Mouse (Mus musculus) intestine, embryonic 16.5 days (tissue): ENCODE measurements around the gene Zfp423. TPM values are rescaled to one million over a fixed set of nuclear protein-coding genes. Genes with fewer than 3 reads are reported as not detected.

Source experiments
- ATAC-seq: fragments of 200-750 bp; cut with Nextera tagmentation; 2 replicates; pipeline ENCODE4 v1.8.0; 2017; ENCODE audit warnings: moderate TSS enrichment, moderate library complexity
- H3K27ac ChIP-seq: fragments of 300-500 bp; sonication (generic); 2 replicates; pipeline ENCODE4 v1.5.1; 2014; ENCODE audit warnings: mild to moderate bottlenecking, low read length
- H3K27me3 ChIP-seq: fragments of 300-500 bp; sonication (generic); replicated peaks from 2 replicates; pipeline ENCODE4 v1.6.1; 2014; ENCODE audit warnings: low read length, control low read depth, mixed read lengths; ENCODE audit not compliant: control insufficient read depth, insufficient read depth
- H3K36me3 ChIP-seq: fragments of 300-500 bp; sonication (generic); 2 replicates; pipeline ENCODE4 v1.6.1; 2014; ENCODE audit warnings: low read length, control low read depth; ENCODE audit not compliant: control insufficient read depth, insufficient read depth
- H3K4me1 ChIP-seq: fragments of 300-500 bp; sonication (generic); 2 replicates; pipeline ENCODE4 v1.6.1; 2014; ENCODE audit warnings: low read length, control low read depth, mixed read lengths; ENCODE audit not compliant: control insufficient read depth, insufficient read depth
- H3K4me2 ChIP-seq: fragments of 300-500 bp; sonication (generic); 2 replicates; pipeline ENCODE4 v1.6.1; 2014; ENCODE audit warnings: low read depth, low read length, control low read depth
- H3K4me3 ChIP-seq: fragments of 300-500 bp; sonication (generic); 2 replicates; pipeline ENCODE4 v1.5.1; 2014; ENCODE audit warnings: mild to moderate bottlenecking, low read length
- H3K9ac ChIP-seq: fragments of 300-500 bp; sonication (generic); 2 replicates; pipeline ENCODE4 v1.6.1; 2014; ENCODE audit warnings: low read depth, low read length
- H3K9me3 ChIP-seq: fragments of 300-500 bp; sonication (generic); 2 replicates; pipeline ENCODE4 v1.6.1; 2016; ENCODE audit warnings: low read length, control low read depth; ENCODE audit not compliant: control insufficient read depth
- WGBS: fragments of 180-500 bp; shearing (Covaris S2); extraction: QIAGEN DNeasy Blood & Tissue Kit; methylation state at CpG from one replicate; pipeline ENCODE4 v1.1.7; 2014; 5-methylcytosine and 5-hydroxymethylcytosine counted together
- polyA plus RNA-seq: library from polyadenylated mRNA; unstranded; fragments of >200 nt; fragmentation: Nextera tagmentation; extraction: Ambion mirVana; gene quantifications from 2 replicates; pipeline ENCODE4 v1.2.1, GENCODE M21; 2015

The Zfp423 gene
- polyA plus RNA-seq, 1 experiment from 2014 or later, result 2.4 TPM

- no peaks in the 10 kb centered on the region for H3K27me3 ChIP-seq
- 78% methylated on average over 13 of the region's 13 CpGs for WGBS
- no peaks in the 10 kb centered on the region for H3K36me3 ChIP-seq
- no peak overlapping the region for H3K9ac ChIP-seq
- H3K27ac ChIP-seq, result no peak overlapping the region
- no peaks in the 10 kb centered on the region for H3K9me3 ChIP-seq
- no peak overlapping the region for H3K4me3 ChIP-seq
- H3K4me2 ChIP-seq, result no peak overlapping the region
- H3K4me1 ChIP-seq, result 0 out of 2 replicates have a peak, but pooled peaks cover 4% of the 10 kb centered on the region
- ATAC-seq, result no peak
These were observed 174.6 kb downstream of the Zfp423 start for GRCm38 (mm10) chr8:87784641-87785439.

GRCm38 (mm10) chr8:87784227-87784626 lies 175.2 kb downstream of the Zfp423 start:
- no peak overlapping the region for H3K4me3 ChIP-seq
- WGBS, result 23% methylated on average over 13 of the region's 13 CpGs
- peak overlapping the region; percentile 8; the same call in 1 of the 2 replicates for H3K9ac ChIP-seq
- no peak for ATAC-seq
- no peaks in the 10 kb centered on the region for H3K36me3 ChIP-seq
- H3K4me1 ChIP-seq, result 0 out of 2 replicates have a peak, but pooled peaks cover 4% of the 10 kb centered on the region
- no peak overlapping the region for H3K4me2 ChIP-seq
- H3K9me3 ChIP-seq, result no peaks in the 10 kb centered on the region
- no peaks in the 10 kb centered on the region for H3K27me3 ChIP-seq
- no peak overlapping the region for H3K27ac ChIP-seq

- Histone ChIP-seq H3K4me3 (no peak overlapping the region), H3K27ac (no peak overlapping the region), H3K4me1 (0 out of 2 replicates have a peak, but pooled peaks cover 4% of the 10 kb centered on the region), H3K4me2 (no peak overlapping the region), H3K9ac (no peak overlapping the region), H3K27me3 (no peaks in the 10 kb centered on the region), H3K9me3 (no peaks in the 10 kb centered on the region), H3K36me3 (no peaks in the 10 kb centered on the region)
- no peak for ATAC-seq
- 78% methylated on average over 15 of the region's 15 CpGs for WGBS
These were observed 176.2 kb downstream of the Zfp423 start for GRCm38 (mm10) chr8:87783198-87783597.

- H3K4me2 ChIP-seq, result 0 out of 2 replicates have a peak overlapping the region, but pooled peaks have one; percentile 13
- no peak overlapping the region for H3K9ac ChIP-seq
- peak; percentile 86 for ATAC-seq
- H3K4me3 ChIP-seq, result no peak overlapping the region
- H3K4me1 ChIP-seq, result peaks cover 10% of the 10 kb centered on the region
- 38% methylated on average over 8 of the region's 8 CpGs for WGBS
- H3K27ac ChIP-seq, result no peak overlapping the region
- no peaks in the 10 kb centered on the region for H3K27me3 ChIP-seq
- no peaks in the 10 kb centered on the region for H3K9me3 ChIP-seq
- no peaks in the 10 kb centered on the region for H3K36me3 ChIP-seq
These were observed 181.8 kb downstream of the Zfp423 start for GRCm38 (mm10) chr8:87777586-87777985.

- no peaks in the 10 kb centered on the region for H3K36me3 ChIP-seq
- no peak overlapping the region for H3K4me2 ChIP-seq
- ATAC-seq, result no peak
- no peak overlapping the region for H3K27ac ChIP-seq
- 79% methylated on average over 3 of the region's 3 CpGs for WGBS
- no peak overlapping the region for H3K4me3 ChIP-seq
- no peaks in the 10 kb centered on the region for H3K27me3 ChIP-seq
- H3K4me1 ChIP-seq, result peaks cover 10% of the 10 kb centered on the region
- H3K9ac ChIP-seq, result no peak overlapping the region
- H3K9me3 ChIP-seq, result no peaks in the 10 kb centered on the region
These were observed 183.5 kb downstream of the Zfp423 start for GRCm38 (mm10) chr8:87775889-87776288.

- H3K4me2 ChIP-seq, result no peak overlapping the region
- ATAC-seq, result no peak
- no peaks in the 10 kb centered on the region for H3K27me3 ChIP-seq
- H3K4me1 ChIP-seq, result peaks cover 10% of the 10 kb centered on the region
- H3K9me3 ChIP-seq, result no peaks in the 10 kb centered on the region
- H3K36me3 ChIP-seq, result no peaks in the 10 kb centered on the region
- WGBS, result 80% methylated on average over 2 of the region's 2 CpGs
- no peak overlapping the region for H3K4me3 ChIP-seq
- no peak overlapping the region for H3K27ac ChIP-seq
- H3K9ac ChIP-seq, result no peak overlapping the region
These were observed 184.4 kb downstream of the Zfp423 start for GRCm38 (mm10) chr8:87774966-87775365.

GRCm38 (mm10) chr8:87772894-87773502 lies 186.4 kb downstream of the Zfp423 start:
- no peak overlapping the region for H3K27ac ChIP-seq
- ATAC-seq, result no peak
- 74% methylated on average over 14 of the region's 14 CpGs for WGBS
- H3K4me3 ChIP-seq, result no peak overlapping the region
- no peak overlapping the region for H3K4me2 ChIP-seq
- H3K36me3 ChIP-seq, result no peaks in the 10 kb centered on the region
- H3K4me1 ChIP-seq, result peaks cover 10% of the 10 kb centered on the region
- no peaks in the 10 kb centered on the region for H3K9me3 ChIP-seq
- H3K9ac ChIP-seq, result no peak overlapping the region
- no peaks in the 10 kb centered on the region for H3K27me3 ChIP-seq

GRCm38 (mm10) chr8:87767882-87768281 lies 191.5 kb downstream of the Zfp423 start:
- H3K36me3 ChIP-seq, result no peaks in the 10 kb centered on the region
- 88% methylated on average over 9 of the region's 9 CpGs for WGBS
- ATAC-seq, result no peak
- H3K4me2 ChIP-seq, result no peak overlapping the region
- no peaks in the 10 kb centered on the region for H3K9me3 ChIP-seq
- no peak overlapping the region for H3K9ac ChIP-seq
- no peaks in the 10 kb centered on the region for H3K27me3 ChIP-seq
- H3K27ac ChIP-seq, result no peak overlapping the region
- no peaks in the 10 kb centered on the region for H3K4me1 ChIP-seq
- H3K4me3 ChIP-seq, result no peak overlapping the region

- H3K27ac ChIP-seq, result no peak overlapping the region
- WGBS, result 72% methylated on average over 3 of the region's 3 CpGs
These were observed 194.1 kb downstream of the Zfp423 start for GRCm38 (mm10) chr8:87765276-87765675.

More at GRCm38 (mm10) chr8:87765276-87765675, 194.1 kb downstream of the Zfp423 start:
- Histone ChIP-seq H3K36me3 (no peaks in the 10 kb centered on the region), H3K4me3 (no peak overlapping the region), H3K4me2 (no peak overlapping the region), H3K27me3 (no peaks in the 10 kb centered on the region), H3K9me3 (no peaks in the 10 kb centered on the region), H3K4me1 (no peaks in the 10 kb centered on the region), H3K9ac (no peak overlapping the region)
- no peak for ATAC-seq
